Comparison of ENCODE assay signal across 21 mouse cellular contexts in genomic region chr15:31375212-31375611, GRCm38 (mm10). TPM values are rescaled to one million over a fixed set of nuclear protein-coding genes. Genes with fewer than 3 reads are reported as not detected.
DNase-seq lines count a peak whose midpoint lies in the region; ATAC-seq and TF ChIP-seq lines count a peak whose summit lies in the region.
"Had no signal": no experiment of that assay in that cellular context is flagged by ENCODE, and none has a peak within 500 bp of the region (broad histone marks: within the 10 kb centered on the region; RNA-seq: fewer than 3 reads in every experiment).

No protein-coding gene starts in this region.

- peaks cover 10% of the 10 kb centered on the region for H3K4me1 ChIP-seq in heart, embryonic 10.5 days
- H3K4me1 ChIP-seq in limb, embryonic 14.5 days (ENCODE audit: control insufficient read depth, insufficient read depth, low read length): no peaks in the 10 kb centered on the region
- H3K4me1 ChIP-seq in limb, embryonic 10.5 days: peaks cover 5% of the 10 kb centered on the region
- H3K4me1 ChIP-seq: forebrain, embryonic 13.5 days; hindbrain, embryonic 12.5 days; liver, embryonic 12.5 days; neural tube, embryonic 13.5 days; stomach, embryonic 15.5 days had no signal

- no peak overlapping the region for H3ac ChIP-seq in myocyte (ENCODE audit: control insufficient read depth, insufficient read length)

- no peak overlapping the region for H3K4me3 ChIP-seq in heart, embryonic 10.5 days
- H3K4me3 ChIP-seq in limb, embryonic 14.5 days (replicated peaks; ENCODE audit: low read length): no peak overlapping the region
- no peak overlapping the region for H3K4me3 ChIP-seq in limb, embryonic 10.5 days
- no peak overlapping the region for H3K4me3 ChIP-seq in myocyte
- H3K4me3 ChIP-seq: forebrain, embryonic 13.5 days; hindbrain, embryonic 12.5 days; liver, embryonic 12.5 days; neural tube, embryonic 13.5 days; stomach, embryonic 15.5 days had no signal

- H3K27ac ChIP-seq in heart, embryonic 10.5 days: peak overlapping the region; percentile 53; the same call in 1 of the 2 replicates
- H3K27ac ChIP-seq in limb, embryonic 14.5 days (replicated peaks; ENCODE audit: low read depth, low read length): no peak overlapping the region
- H3K27ac ChIP-seq in limb, embryonic 10.5 days: no peak overlapping the region
- H3K27ac ChIP-seq: forebrain, embryonic 13.5 days; hindbrain, embryonic 12.5 days; liver, embryonic 12.5 days; neural tube, embryonic 13.5 days; stomach, embryonic 15.5 days had no signal

- intact Hi-C loops in heart, postnatal 36 days (cut with DNase I): no loop called here

- H3K4me2 ChIP-seq in limb, embryonic 14.5 days (replicated peaks; ENCODE audit: low read depth, low read length, severe bottlenecking): no peak overlapping the region
- H3K4me2 ChIP-seq in myocyte (ENCODE audit: low read depth): peak overlapping the region; percentile 8
- H3K4me2 ChIP-seq: forebrain, embryonic 13.5 days; hindbrain, embryonic 12.5 days; liver, embryonic 12.5 days; midbrain, embryonic 11.5 days; neural tube, embryonic 13.5 days; stomach, embryonic 15.5 days had no signal

- H3K27me3 ChIP-seq in heart, embryonic 10.5 days (ENCODE audit: insufficient read depth, poor library complexity, severe bottlenecking): no peaks in the 10 kb centered on the region
- no peaks in the 10 kb centered on the region for H3K27me3 ChIP-seq in limb, embryonic 14.5 days (ENCODE audit: control insufficient read depth, insufficient read depth, low read length)
- H3K27me3 ChIP-seq in limb, embryonic 10.5 days (ENCODE audit: low read depth, poor library complexity, severe bottlenecking): peaks cover 5% of the 10 kb centered on the region
- H3K27me3 ChIP-seq in myocyte (ENCODE audit: control insufficient read depth, insufficient read depth, insufficient read length): no peaks in the 10 kb centered on the region
- H3K27me3 ChIP-seq: stomach, embryonic 15.5 days had no signal

- no peak overlapping the region for H3K9ac ChIP-seq in limb, embryonic 14.5 days (ENCODE audit: low read depth, low read length, severe bottlenecking)
- H3K9ac ChIP-seq: forebrain, embryonic 13.5 days; hindbrain, embryonic 12.5 days; liver, embryonic 12.5 days; neural tube, embryonic 13.5 days; stomach, embryonic 15.5 days had no signal

- 0 out of 2 replicates have a peak, but pooled peaks have one; percentile 23 for ATAC-seq in limb, embryonic 14.5 days (ENCODE audit: low FRiP score, low read depth)
- ATAC-seq in erythroid progenitor cell, adult 5-6 weeks (replicated peaks; ENCODE audit: low FRiP score, poor library complexity, severe bottlenecking): no peak
- ATAC-seq: CD4-positive, CD25-positive, alpha-beta regulatory T cell, adult 4 months; forebrain, embryonic 13.5 days; inflammation-experienced regulatory T-cells, adult 6 months; liver, embryonic 12.5 days had no signal

- TF ChIP-seq POLR2A in limb, embryonic 14.5 days (IDR thresholded peaks at IDR 0.05; ENCODE audit: borderline replicate concordance, extremely low read depth, insufficient read depth, insufficient read length): no peak
- TF ChIP-seq POLR2A in myocyte (IDR thresholded peaks at IDR 0.05; ENCODE audit: insufficient read length, low read depth): no peak

- H3K9me3 ChIP-seq in heart, embryonic 10.5 days: no peaks in the 10 kb centered on the region
- H3K9me3 ChIP-seq in limb, embryonic 14.5 days (ENCODE audit: control insufficient read depth, low read length): no peaks in the 10 kb centered on the region
- H3K9me3 ChIP-seq in limb, embryonic 10.5 days (replicated peaks): no peaks in the 10 kb centered on the region
- H3K9me3 ChIP-seq: forebrain, embryonic 13.5 days; G1E; hindbrain, embryonic 12.5 days; liver, embryonic 12.5 days; neural tube, embryonic 13.5 days; stomach, embryonic 15.5 days had no signal

- H3K36me3 ChIP-seq in heart, embryonic 10.5 days: no peaks in the 10 kb centered on the region
- H3K36me3 ChIP-seq in limb, embryonic 14.5 days (ENCODE audit: control insufficient read depth, insufficient read depth, low read length): no peaks in the 10 kb centered on the region
- no peaks in the 10 kb centered on the region for H3K36me3 ChIP-seq in limb, embryonic 10.5 days
- no peaks in the 10 kb centered on the region for H3K36me3 ChIP-seq in myocyte (ENCODE audit: control insufficient read depth, insufficient read depth)
- H3K36me3 ChIP-seq: G1E; hindbrain, embryonic 12.5 days; liver, embryonic 12.5 days; neural tube, embryonic 13.5 days; stomach, embryonic 15.5 days had no signal

- WGBS in heart, embryonic 10.5 days: 23% methylated on average over 4 of the region's 4 CpGs
- WGBS in limb, embryonic 14.5 days: 21% methylated on average over 4 of the region's 4 CpGs
- WGBS in limb, embryonic 10.5 days: 44% methylated on average over 4 of the region's 4 CpGs

- DNase-seq in heart, embryonic 10.5 days (ENCODE audit: low spot score): no peak
- no peak for DNase-seq in heart, postnatal 36 days
- DNase-seq in limb, embryonic 14.5 days (ENCODE audit: low spot score): no peak
- no peak for DNase-seq in limb, embryonic 10.5 days (ENCODE audit: low spot score)
- peak; percentile 38 for DNase-seq in Muller cell, postnatal 12 days (ENCODE audit: inconsistent ontology term)
- DNase-seq: cerebellum, adult 9-10 months; layer of hippocampus, postnatal 36 days; lung, postnatal 4 days; right cerebral cortex, postnatal 14 days; thymus, adult 2 months had no signal

- no peaks in the 10 kb centered on the region for H3K79me2 ChIP-seq in myocyte (ENCODE audit: control insufficient read depth, insufficient read depth)

TF ChIP-seq in myocyte, 11 proteins besides CTCF, POLR2A, EP300 and RAD21:
- TF ChIP-seq SRF (IDR thresholded peaks at IDR 0.05; ENCODE audit: control insufficient read depth, insufficient read length, low read depth) (no peak), POLR2AphosphoS2 (IDR thresholded peaks at IDR 0.05; ENCODE audit: insufficient read length, low read depth) (no peak), USF1 (IDR thresholded peaks at IDR 0.05; ENCODE audit: low read depth) (no peak), MAX (IDR thresholded peaks at IDR 0.05; ENCODE audit: low read depth) (no peak), TCF3 (IDR thresholded peaks at IDR 0.05; ENCODE audit: insufficient read length, low read depth) (peak; percentile 22), MYOG (IDR thresholded peaks at IDR 0.05; ENCODE audit: control insufficient read depth in 1 of 3, insufficient read depth in 1 of 3, insufficient read length in 2 of 3, low read depth in 2 of 3) (peak; percentile 38 to 92 (median 71)), MYOD1 (IDR thresholded peaks at IDR 0.05; ENCODE audit: control insufficient read depth in 1 of 3, insufficient read length in 2 of 3, low read depth in 2 of 3) (peak in 2 of 3 experiments; percentile 80 to 81), CEBPB (IDR thresholded peaks at IDR 0.05; ENCODE audit: insufficient read depth, poor library complexity, severe bottlenecking) (no peak), REST (IDR thresholded peaks at IDR 0.05; ENCODE audit: insufficient read depth, insufficient read length) (no peak)

RNA-seq across cellular contexts. Expression of gene Ankrd33b, which starts 7.7 kb away (rescaled TPM):
- 1.8 and 2.1 TPM in 2 replicates for polyA plus RNA-seq in heart, embryonic 10.5 days (2016; fragmentation: Nextera tagmentation; extraction: Ambion mirVana)
- total RNA-seq in heart, postnatal 36 days (2021): 10 to 100 TPM; 22.9 to 32.0 TPM
- polyA plus RNA-seq in limb, embryonic 14.5 days (2012; rRNA removed): 0.38 and 0.59 TPM in 2 replicates
- 0.52 and 0.53 TPM in 2 replicates for polyA plus RNA-seq in limb, embryonic 14.5 days (2014; fragmentation: Nextera tagmentation; extraction: Ambion mirVana)
- polyA plus RNA-seq in limb, embryonic 10.5 days (2016; fragmentation: Nextera tagmentation; extraction: Ambion mirVana): 0.25 and 0.39 TPM in 2 replicates
- 5.7 TPM for polyA plus RNA-seq in myocyte (2012; fragmentation: generic; extraction: Trizol)
- total RNA-seq in erythroid progenitor cell, adult 5-6 weeks (2015; ENCODE audit: low replicate concordance): 0.84 and 1.8 TPM in 2 replicates
- under 0.01 and 3.9 TPM in 2 replicates for total RNA-seq in erythroid progenitor cell, adult 5-6 weeks (2017; ENCODE audit: low replicate concordance)
- polyA plus RNA-seq: CD4-positive, CD25-positive, alpha-beta regulatory T cell, adult 4 months; G1E; inflammation-experienced regulatory T-cells, adult 6 months had no signal
